Mouse (Mus musculus): ENCODE data around the gene Mcrip1.
"Not testable (repeated sequence)": the region's sequence is repeated elsewhere in the genome, so short reads cannot be mapped to it uniquely, and the experiment has no call there.

Mcrip1 gene

GRCm38 (mm10) chr11:120549168-120549945 lies at the start of gene Mcrip1:
TSS of gene Mcrip1 (minus strand) at chr11:120549727.
- peak; percentile 90 for DNase-seq (ENCODE audit: extremely low spot score)

- DNase-seq (ENCODE audit: extremely low spot score) = peak; percentile 12
Measured at GRCm38 (mm10) chr11:120598990-120599549, 49.5 kb upstream of the Mcrip1 start.

- DNase-seq (ENCODE audit: extremely low spot score) = peak; percentile 93
Measured at GRCm38 (mm10) chr11:120598283-120598989, 48.9 kb upstream of the Mcrip1 start, which contains the start of the genes Alyref and Anapc11. TSS of gene Alyref (minus strand) at chr11:120598365. TSS of gene Anapc11 (plus strand) at chr11:120598421.

- DNase-seq (ENCODE audit: extremely low spot score) = peak; percentile 34
Measured at GRCm38 (mm10) chr11:120597240-120598235, 48.0 kb upstream of the Mcrip1 start.

GRCm38 (mm10) chr11:120588531-120588930 lies 39.0 kb upstream of the Mcrip1 start:
- no peak for DNase-seq (ENCODE audit: extremely low spot score)

- no peak for DNase-seq (ENCODE audit: extremely low spot score)
Measured at GRCm38 (mm10) chr11:120583937-120584336, 34.4 kb upstream of the Mcrip1 start.

- not testable (repeated sequence) for DNase-seq (ENCODE audit: extremely low spot score)
Measured at GRCm38 (mm10) chr11:120582982-120583293, 33.4 kb upstream of the Mcrip1 start.

- DNase-seq (ENCODE audit: extremely low spot score) = peak; percentile 40
Measured at GRCm38 (mm10) chr11:120582268-120582981, 32.9 kb upstream of the Mcrip1 start.

- peak; percentile 90 for DNase-seq (ENCODE audit: extremely low spot score)
Measured at GRCm38 (mm10) chr11:120581490-120582267, 32.2 kb upstream of the Mcrip1 start, which contains the start of gene Arhgdia. TSS of gene Arhgdia (minus strand) at chr11:120581624.

- DNase-seq (ENCODE audit: extremely low spot score) = peak; percentile 44
Measured at GRCm38 (mm10) chr11:120580871-120581331, 31.4 kb upstream of the Mcrip1 start.

GRCm38 (mm10) chr11:120580190-120580589 lies 30.7 kb upstream of the Mcrip1 start:
- no peak for DNase-seq (ENCODE audit: extremely low spot score)

GRCm38 (mm10) chr11:120579316-120580107 lies 30.0 kb upstream of the Mcrip1 start:
- peak; percentile 87 for DNase-seq (ENCODE audit: extremely low spot score)

GRCm38 (mm10) chr11:120578694-120579243 lies 29.2 kb upstream of the Mcrip1 start:
- DNase-seq (ENCODE audit: extremely low spot score) = no peak

GRCm38 (mm10) chr11:120578024-120578693 lies 28.6 kb upstream of the Mcrip1 start:
- no peak for DNase-seq (ENCODE audit: extremely low spot score)

GRCm38 (mm10) chr11:120577211-120578023 lies 27.9 kb upstream of the Mcrip1 start:
- DNase-seq (ENCODE audit: extremely low spot score) = no peak

- DNase-seq (ENCODE audit: extremely low spot score) = no peak
Measured at GRCm38 (mm10) chr11:120576365-120576981, 26.9 kb upstream of the Mcrip1 start.

GRCm38 (mm10) chr11:120575940-120576339 lies 26.4 kb upstream of the Mcrip1 start:
- no peak for DNase-seq (ENCODE audit: extremely low spot score)
